Mouse (Mus musculus) regulatory T cell (primary cell): Measurements from ENCODE around the gene Cep95.
"Not testable (repeated sequence)": the region's sequence is repeated elsewhere in the genome, so short reads cannot be mapped to it uniquely, and the experiment has no call there.

ENCODE experiments used
- in situ Hi-C: fragments of 300-600 bp; cut with MboI, MseI; formaldehyde crosslinking; loops from one replicate; pipeline ENCODE4 v1.15.1; 2025; ENCODE audit warnings: high pct_unique_total_duplicates

Gene Cep95

DNA sequence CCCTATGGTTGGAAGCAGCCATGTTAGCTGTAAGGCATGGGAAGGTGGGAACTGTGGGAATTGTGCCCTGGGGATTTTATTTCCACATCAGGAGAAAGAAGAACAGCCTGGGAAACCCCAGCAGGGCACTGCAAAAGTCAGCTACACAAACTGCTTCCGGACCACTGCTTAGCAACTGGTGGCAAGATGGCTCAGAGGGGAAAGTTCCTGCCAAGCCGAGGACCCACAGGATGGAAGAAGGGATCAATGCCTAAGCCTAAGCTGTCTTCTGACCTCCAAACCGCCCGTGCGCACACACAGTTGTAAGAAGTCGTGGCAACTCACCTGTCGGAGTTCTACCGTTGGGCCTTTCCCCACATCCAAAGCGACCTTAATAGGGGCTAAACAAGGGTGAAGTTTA, 16.0 kb upstream of the Cep95 start:
- in situ Hi-C loops, result no loop called here

GRCm38 (mm10) chr11:106776960-106777359, 12.1 kb upstream of the Cep95 start:
- in situ Hi-C loops, result no loop called here

DNA sequence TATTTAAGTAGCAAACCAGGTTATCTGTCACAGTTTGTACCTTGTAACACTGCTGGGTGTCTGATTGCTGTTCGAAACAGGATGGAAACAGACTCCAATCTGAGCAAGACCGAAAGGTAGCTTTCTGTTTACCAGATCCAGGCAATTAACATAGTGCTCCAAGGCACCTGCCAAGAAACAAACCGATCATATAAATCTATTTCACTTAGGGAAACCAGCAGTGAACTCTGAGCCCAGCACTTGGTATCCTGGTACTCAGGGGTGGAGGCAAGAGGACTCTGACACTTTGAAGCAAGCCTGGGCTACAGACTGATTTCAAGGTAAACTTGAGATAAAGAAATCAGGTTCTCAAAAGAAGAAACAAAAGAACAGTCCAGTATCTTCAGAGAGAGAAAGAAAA, 11.7 kb upstream of the Cep95 start:
- in situ Hi-C loops, result no loop called here

DNA sequence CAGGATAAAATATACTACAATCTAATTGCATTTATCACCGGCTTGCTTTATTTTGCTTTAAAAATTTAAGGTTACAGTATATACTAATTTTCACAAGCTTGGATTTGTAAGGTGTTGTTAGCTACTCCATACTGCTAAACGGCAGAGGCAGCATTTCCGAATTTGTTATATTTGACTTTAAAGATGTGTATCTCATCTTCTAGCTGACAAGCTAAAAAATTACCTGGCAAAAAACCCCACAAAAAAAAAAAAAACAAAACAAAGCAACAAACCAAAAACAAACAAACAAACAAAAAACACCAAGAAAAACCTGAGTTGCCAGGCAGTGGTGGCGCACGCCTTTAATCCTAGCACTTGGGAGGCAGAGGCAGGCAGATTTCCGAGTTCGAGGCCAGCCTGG, 10.9 kb upstream of the Cep95 start:
- in situ Hi-C loops, result no loop called here

GRCm38 (mm10) chr11:106778589-106779387, 10.3 kb upstream of the Cep95 start:
- in situ Hi-C loops, result no loop called here

DNA sequence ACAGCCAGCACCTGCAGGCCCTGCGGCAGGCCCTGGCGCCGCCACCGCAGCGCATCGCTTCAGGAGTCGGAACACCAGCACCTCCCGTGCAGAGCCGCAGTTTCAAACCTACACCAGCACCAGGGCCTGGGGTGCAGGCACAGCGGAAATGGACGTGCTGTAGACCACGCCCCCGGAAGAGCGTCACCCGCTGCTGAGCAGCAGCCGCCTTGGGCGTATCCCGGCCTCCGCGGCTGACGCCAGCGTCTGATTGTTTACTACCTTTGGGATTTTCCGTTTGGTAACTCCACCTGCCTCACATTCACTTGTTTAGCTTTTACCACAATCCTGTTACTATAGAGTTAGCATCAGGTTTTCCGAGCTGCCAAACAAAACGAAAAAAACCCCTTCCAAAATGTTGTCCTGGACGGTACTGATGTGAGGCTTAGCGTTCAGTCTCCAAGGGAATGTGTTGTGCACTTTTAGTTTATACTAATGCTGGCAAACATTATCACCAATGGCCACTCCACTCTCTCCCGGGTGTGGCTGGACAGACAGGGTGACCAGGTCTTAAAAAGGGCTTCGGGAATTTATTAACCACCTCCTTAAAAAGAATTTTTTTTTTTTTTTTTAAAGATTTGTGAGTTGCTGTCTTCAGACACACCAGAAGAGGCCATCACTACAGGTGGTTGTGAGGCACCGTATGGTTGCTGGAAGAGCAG, 9.5 kb upstream of the Cep95 start, which contains the start of gene Polg2:
TSS of gene Polg2 (minus strand) at position 150 of the 701 bp plus-strand sequence.
- in situ Hi-C loops, result no loop called here

DNA sequence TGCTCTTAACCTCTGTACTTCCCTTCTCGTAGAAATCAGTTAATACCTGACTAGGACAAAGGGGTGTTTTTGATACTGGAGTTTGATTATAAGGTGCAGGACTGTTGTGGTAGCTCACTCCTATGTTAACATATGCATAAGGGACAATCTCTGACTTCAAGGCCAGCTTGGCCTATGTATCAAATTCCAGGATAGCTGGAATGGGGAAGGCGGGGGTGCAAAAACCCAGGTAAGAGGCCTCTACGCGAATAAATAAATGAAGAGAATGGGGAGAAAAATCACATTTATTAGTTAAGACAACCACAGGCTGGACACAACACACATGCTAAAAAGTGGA, 9.0 kb upstream of the Cep95 start:
- in situ Hi-C loops, result no loop called here

GRCm38 (mm10) chr11:106780590-106781220, 8.3 kb upstream of the Cep95 start:
- in situ Hi-C loops, result no loop called here

DNA sequence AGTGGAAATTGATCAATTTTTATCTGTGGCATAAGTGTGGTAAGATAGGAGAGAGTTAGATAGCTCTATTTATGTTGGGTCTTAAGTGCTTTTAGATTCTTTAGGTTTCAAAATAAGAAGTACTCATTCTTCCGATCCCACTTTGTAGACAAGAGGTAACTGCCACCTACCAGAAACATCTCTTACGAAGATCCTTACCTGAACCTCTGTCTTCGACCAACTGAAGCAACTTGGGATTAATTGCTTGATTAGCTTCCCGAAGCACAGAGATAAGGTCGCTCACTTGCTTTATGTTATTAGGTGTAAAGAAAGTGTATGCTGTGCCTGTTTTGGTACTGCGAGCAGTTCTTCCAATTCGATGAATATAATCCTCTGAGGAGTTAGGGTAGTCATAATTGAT, 6.8 kb upstream of the Cep95 start:
- in situ Hi-C loops, result not testable (repeated sequence)

DNA sequence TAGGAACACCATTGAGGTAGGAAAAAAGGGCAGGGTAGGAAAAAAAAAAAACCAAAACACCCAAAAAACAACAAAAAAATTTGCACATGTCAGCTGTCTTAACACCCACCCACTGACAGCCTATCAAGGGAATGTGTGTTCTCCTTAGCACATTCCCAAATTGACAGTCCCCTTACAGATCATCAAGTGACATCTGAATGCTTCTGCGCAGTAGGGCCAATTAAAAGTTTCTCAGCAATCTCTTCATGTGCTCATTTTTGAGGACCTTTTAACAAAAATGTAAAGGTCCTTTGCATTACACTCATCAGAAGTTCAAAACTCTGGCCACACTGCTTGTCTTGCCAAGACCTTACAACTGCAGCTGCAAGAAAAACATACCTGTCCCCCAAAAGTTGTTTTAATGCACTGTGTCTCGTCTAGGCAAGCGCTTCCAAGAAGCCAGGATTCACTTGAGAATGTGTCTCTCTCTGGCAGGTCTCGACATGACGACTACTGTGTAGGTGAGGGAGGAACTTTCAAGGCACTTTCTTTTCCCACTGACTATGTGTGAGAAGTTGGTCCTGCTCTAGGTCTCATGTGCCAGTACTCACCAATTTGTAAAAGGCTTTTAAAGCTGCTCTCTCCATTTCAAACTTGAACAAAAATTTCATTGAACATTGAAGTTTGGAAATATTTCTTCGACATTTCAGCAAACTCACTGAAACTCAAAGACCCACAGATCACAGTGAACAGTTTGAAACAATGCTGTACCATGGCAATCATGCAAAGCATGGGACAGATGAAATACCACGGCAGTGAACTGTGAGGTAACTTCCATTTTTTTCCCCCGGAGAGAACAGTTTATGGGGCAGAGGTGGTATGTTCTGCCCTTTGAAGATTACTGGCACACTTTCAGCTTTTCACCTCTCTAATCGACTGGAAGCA, 5.9 kb upstream of the Cep95 start:
- in situ Hi-C loops, result no loop called here

DNA sequence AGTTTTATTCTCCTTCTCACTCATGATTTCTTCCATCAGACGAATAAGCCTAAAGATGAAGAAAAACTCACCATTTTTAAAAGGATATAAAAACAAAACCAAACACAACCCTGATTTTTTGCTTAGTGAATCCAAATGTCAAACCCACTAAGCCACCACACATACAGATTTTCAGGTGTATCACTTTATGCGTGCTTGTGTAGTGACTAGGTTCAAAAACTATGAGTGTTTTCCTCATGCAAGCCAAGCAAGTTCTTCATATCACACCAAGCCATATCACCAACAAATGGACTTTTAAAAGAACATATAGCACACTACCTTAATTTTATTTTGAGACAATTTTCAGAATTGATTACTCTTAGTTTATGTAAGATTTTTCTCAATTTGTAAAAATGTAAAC, 4.6 kb upstream of the Cep95 start:
- in situ Hi-C loops, result no loop called here

DNA sequence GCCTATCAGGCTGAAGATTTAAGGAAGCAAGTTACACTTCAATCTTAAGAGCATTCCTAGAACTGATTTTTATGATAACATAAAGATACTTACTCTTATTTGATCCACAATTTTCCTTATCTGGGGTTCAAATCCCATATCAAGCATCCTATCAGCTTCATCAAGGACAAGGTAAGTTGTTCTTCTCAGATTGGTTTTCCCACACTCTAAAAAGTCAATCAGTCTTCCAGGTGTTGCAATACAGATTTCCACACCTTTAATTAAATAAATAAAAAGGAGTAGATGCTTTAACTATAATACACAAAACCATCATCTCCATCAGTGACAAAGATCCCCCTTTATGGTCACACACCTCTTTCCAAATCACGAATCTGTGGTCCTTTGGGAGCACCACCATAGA, 4.0 kb upstream of the Cep95 start:
- in situ Hi-C loops, result no loop called here

- in situ Hi-C loops, result no loop called here
Observed at GRCm38 (mm10) chr11:106787131-106788025, 1.7 kb upstream of the Cep95 start.

GRCm38 (mm10) chr11:106788026-106788774, 852 bp upstream of the Cep95 start:
- in situ Hi-C loops, result no loop called here

- in situ Hi-C loops, result no loop called here
Observed at GRCm38 (mm10) chr11:106789649-106790048, 597 bp downstream of the Cep95 start.

GRCm38 (mm10) chr11:106793846-106794245, 4.8 kb downstream of the Cep95 start:
- in situ Hi-C loops, result no loop called here

- in situ Hi-C loops, result no loop called here
Observed at GRCm38 (mm10) chr11:106795679-106796078, 6.6 kb downstream of the Cep95 start.

DNA sequence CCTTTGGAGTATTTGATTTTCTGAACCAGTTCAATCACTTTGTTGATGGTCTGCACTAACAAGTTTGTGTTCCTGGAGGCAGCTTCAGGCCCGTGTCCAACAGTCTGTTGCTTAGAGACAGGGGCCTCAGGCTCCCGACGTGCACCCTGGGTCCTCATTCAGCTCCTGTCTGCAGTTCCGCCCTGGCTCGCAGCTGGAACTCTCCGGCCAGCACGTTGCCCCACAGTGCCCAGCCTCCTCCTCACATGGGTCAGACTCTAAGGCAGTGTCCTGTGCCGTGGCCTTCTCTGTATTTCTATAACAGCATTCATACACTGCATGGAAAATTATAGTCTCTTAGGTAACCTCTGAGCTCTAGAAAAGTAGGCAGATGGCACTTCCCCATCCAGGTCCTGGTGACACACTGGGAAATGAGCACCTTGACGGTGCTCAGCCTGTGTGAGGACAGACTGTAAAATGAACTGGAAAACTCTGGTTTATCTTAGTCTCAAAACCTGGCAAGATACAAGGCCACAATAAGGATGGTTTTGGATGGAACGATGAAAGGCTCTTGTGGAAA, 13.1 kb downstream of the Cep95 start:
- in situ Hi-C loops, result no loop called here

DNA sequence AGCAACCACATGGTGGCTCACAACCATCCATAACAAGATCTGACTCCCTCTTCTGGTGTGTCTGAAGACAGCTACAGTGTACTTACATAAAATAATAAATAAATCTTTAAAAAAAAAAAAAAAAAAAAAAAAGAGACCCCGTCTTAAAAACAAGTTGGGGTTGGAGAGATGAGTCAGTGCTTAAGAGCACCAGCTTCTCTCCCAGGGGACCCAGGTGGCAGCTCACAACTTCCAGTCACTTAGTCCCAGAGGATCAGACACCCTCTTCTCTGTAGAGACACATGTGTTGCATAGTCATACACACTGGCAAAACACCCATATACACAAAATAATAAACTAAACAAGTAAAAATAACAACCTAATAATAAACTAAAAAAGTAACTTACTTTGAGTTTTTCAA, 18.4 kb downstream of the Cep95 start:
- in situ Hi-C loops, result not testable (repeated sequence)
